ENCODE assay signal across 13 mouse cellular contexts in the genomic region with DNA sequence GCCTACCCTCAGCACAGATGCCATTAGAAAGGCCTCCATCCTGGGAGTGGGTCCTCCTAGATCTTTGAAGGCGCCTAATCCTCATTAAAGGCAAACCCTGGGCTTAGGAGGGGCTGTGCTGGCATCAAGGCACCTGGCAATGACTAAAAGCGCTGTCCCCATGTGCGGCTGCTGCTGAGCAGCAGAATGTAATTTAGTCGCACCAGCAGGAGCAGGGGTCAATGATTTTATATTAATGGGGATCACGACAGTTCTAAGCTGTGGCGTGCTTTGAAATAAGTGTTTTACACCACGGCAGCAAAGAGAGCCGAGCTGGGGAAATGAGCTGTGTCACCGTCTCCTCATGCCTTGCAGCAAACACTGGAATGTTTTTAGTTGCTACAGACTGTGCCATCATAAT.
DNase-seq lines count a peak whose midpoint lies in the region; ATAC-seq and TF ChIP-seq lines count a peak whose summit lies in the region.
"Had no signal": no experiment of that assay in that cellular context is flagged by ENCODE, and none has a peak within 500 bp of the region (broad histone marks: within the 10 kb centered on the region; RNA-seq: fewer than 3 reads in every experiment).

No protein-coding gene starts in this region.

- peak overlapping the region; percentile 25; the same call in 1 of the 2 replicates for H3K9ac ChIP-seq in forebrain, embryonic 14.5 days (ENCODE audit: low read length)
- H3K9ac ChIP-seq in hindbrain, postnatal 0 days (replicated peaks; ENCODE audit: low read length) = peak overlapping the region; percentile 29; the same call in 1 of the 2 replicates
- no peak overlapping the region for H3K9ac ChIP-seq in midbrain, postnatal 0 days (replicated peaks; ENCODE audit: low read length, poor library complexity, severe bottlenecking)

- no peak for TF ChIP-seq CTCF in hindbrain, postnatal 0 days (IDR thresholded peaks at IDR 0.05; ENCODE audit: low read depth)
- no peak for TF ChIP-seq CTCF in midbrain, postnatal 0 days (IDR thresholded peaks at IDR 0.05)

- H3K9me3 ChIP-seq in forebrain, embryonic 14.5 days (replicated peaks; ENCODE audit: control insufficient read depth, low read length) = no peaks in the 10 kb centered on the region
- H3K9me3 ChIP-seq in hindbrain, postnatal 0 days (ENCODE audit: low read length) = no peaks in the 10 kb centered on the region
- H3K9me3 ChIP-seq in midbrain, postnatal 0 days (ENCODE audit: low read length) = no peaks in the 10 kb centered on the region

- 1% methylated on average over 9 of the region's 9 CpGs for WGBS in forebrain, embryonic 14.5 days
- 23% methylated on average over 9 of the region's 9 CpGs for WGBS in hindbrain, postnatal 0 days
- WGBS in midbrain, postnatal 0 days = 11% methylated on average over 9 of the region's 9 CpGs

- peak overlapping the region; percentile 39; the same call in 1 of the 2 replicates for H3K27ac ChIP-seq in forebrain, embryonic 14.5 days (ENCODE audit: low read depth, low read length)
- H3K27ac ChIP-seq in hindbrain, postnatal 0 days = no peak overlapping the region
- H3K27ac ChIP-seq in midbrain, postnatal 0 days (ENCODE audit: low read depth, low read length) = 0 out of 2 replicates have a peak overlapping the region, but pooled peaks have one; percentile 38

- peaks cover 9% of the 10 kb centered on the region; the same call in 1 of the 2 replicates for H3K4me1 ChIP-seq in forebrain, embryonic 14.5 days (ENCODE audit: control insufficient read depth, insufficient read depth, low read length)
- H3K4me1 ChIP-seq in hindbrain, postnatal 0 days (ENCODE audit: insufficient read depth, low read length) = no peaks in the 10 kb centered on the region; the same call in 1 of the 2 replicates
- H3K4me1 ChIP-seq in midbrain, postnatal 0 days (ENCODE audit: insufficient read depth, low read length) = no peaks in the 10 kb centered on the region
- H3K4me1 ChIP-seq: megakaryocyte, embryonic 14.5 days had no signal

- H3K4me2 ChIP-seq in forebrain, embryonic 14.5 days (ENCODE audit: low read length) = peak overlapping the region; percentile 38
- peak overlapping the region; percentile 37; the same call in 1 of the 2 replicates for H3K4me2 ChIP-seq in hindbrain, postnatal 0 days (ENCODE audit: low read depth, low read length)
- H3K4me2 ChIP-seq in midbrain, postnatal 0 days (ENCODE audit: low read depth, low read length, poor library complexity, severe bottlenecking) = peak overlapping the region; percentile 37
- H3K4me2 ChIP-seq: heart, embryonic 11.5 days had no signal

- peak; percentile 78 for ATAC-seq in forebrain, embryonic 14.5 days
- peak; percentile 68 for ATAC-seq in hindbrain, postnatal 0 days
- peak; percentile 62; the same call in 1 of the 2 replicates for ATAC-seq in midbrain, postnatal 0 days (ENCODE audit: low FRiP score)
- ATAC-seq: CD4-positive, CD25-positive, alpha-beta regulatory T cell, adult 4 months had no signal

- no peaks in the 10 kb centered on the region for H3K36me3 ChIP-seq in forebrain, embryonic 14.5 days (ENCODE audit: control insufficient read depth, insufficient read depth, low read length)
- H3K36me3 ChIP-seq in hindbrain, postnatal 0 days (ENCODE audit: insufficient read depth, low read length) = no peaks in the 10 kb centered on the region
- H3K36me3 ChIP-seq in midbrain, postnatal 0 days (ENCODE audit: insufficient read depth, low read length) = no peaks in the 10 kb centered on the region

- no peak overlapping the region for H3K4me3 ChIP-seq in forebrain, embryonic 14.5 days (ENCODE audit: low read depth, low read length)
- H3K4me3 ChIP-seq in hindbrain, postnatal 0 days (ENCODE audit: low read length) = no peak overlapping the region
- H3K4me3 ChIP-seq in midbrain, postnatal 0 days (ENCODE audit: low read depth, low read length) = peak overlapping the region; percentile 12; the same call in 1 of the 2 replicates
- H3K4me3 ChIP-seq: megakaryocyte, embryonic 14.5 days had no signal

- DNase-seq in embryo, embryonic 11 days = peak; percentile 52
- DNase-seq in forebrain, embryonic 14.5 days (ENCODE audit: low spot score) = peak; percentile 82
- DNase-seq in hindbrain, postnatal 0 days (ENCODE audit: low spot score) = peak; percentile 45
- peak; percentile 49 for DNase-seq in midbrain, postnatal 0 days (ENCODE audit: low spot score)
- no peak for DNase-seq in heart, postnatal 4 days
- no peak for DNase-seq in layer of hippocampus, adult 9-11 months
- DNase-seq in thymus, postnatal 10 days (ENCODE audit: low spot score in 2 of 2) = no peak
- DNase-seq in heart, adult 11 months = no peak
- DNase-seq: kidney, postnatal 4 days; spleen, adult 18-20 months had no signal

- H3K27me3 ChIP-seq in forebrain, embryonic 14.5 days (replicated peaks; ENCODE audit: control insufficient read depth, insufficient read depth, low read length) = no peaks in the 10 kb centered on the region
- no peaks in the 10 kb centered on the region for H3K27me3 ChIP-seq in hindbrain, postnatal 0 days (ENCODE audit: insufficient read depth, low read length)
- H3K27me3 ChIP-seq in midbrain, postnatal 0 days (ENCODE audit: insufficient read depth, low read length) = no peaks in the 10 kb centered on the region
- H3K27me3 ChIP-seq: megakaryocyte, embryonic 14.5 days had no signal

Comparison
In these comparisons a context has a peak if more than half of its experiments do, and no peak if none do; other contexts are left out.
1. DNase-seq: peak in embryo, embryonic 11 days (single experiment), forebrain, embryonic 14.5 days (single experiment), hindbrain, postnatal 0 days (single experiment) and midbrain, postnatal 0 days (single experiment); none in heart, postnatal 4 days (single experiment), layer of hippocampus, adult 9-11 months (single experiment), thymus, postnatal 10 days (0 of 2) and heart, adult 11 months (single experiment).
2. Peak in every context shown above with its lines, with median percentiles within 50 percentile points of each other: ATAC-seq and H3K4me2 ChIP-seq.